Mouse (Mus musculus): ENCODE measurements around the gene Mfsd9.
"Not testable (repeated sequence)": the region's sequence is repeated elsewhere in the genome, so short reads cannot be mapped to it uniquely, and the experiment has no call there.

Mfsd9 gene

GRCm38 (mm10) chr1:40784306-40784705, 6.2 kb downstream of the Mfsd9 start:
- no peak for DNase-seq (ENCODE audit: low read depth in 2 of 2, low spot score in 2 of 2)

GRCm38 (mm10) chr1:40783450-40783849, 7.0 kb downstream of the Mfsd9 start:
- DNase-seq (ENCODE audit: low read depth in 2 of 2, low spot score in 2 of 2), result no peak

- no peak for DNase-seq (ENCODE audit: low read depth in 2 of 2, low spot score in 2 of 2)
Observed at GRCm38 (mm10) chr1:40776763-40777162, 13.7 kb downstream of the Mfsd9 start.

- DNase-seq (ENCODE audit: low read depth in 2 of 2, low spot score in 2 of 2), result no peak
Observed at GRCm38 (mm10) chr1:40776102-40776501, 14.4 kb downstream of the Mfsd9 start.

- DNase-seq (ENCODE audit: low read depth in 2 of 2, low spot score in 2 of 2), result no peak
Observed at GRCm38 (mm10) chr1:40774040-40774439, 16.4 kb downstream of the Mfsd9 start.

- no peak for DNase-seq (ENCODE audit: low read depth in 2 of 2, low spot score in 2 of 2)
Observed at GRCm38 (mm10) chr1:40773234-40773633, 17.3 kb downstream of the Mfsd9 start.

GRCm38 (mm10) chr1:40771196-40771970, 19.1 kb downstream of the Mfsd9 start:
- DNase-seq (ENCODE audit: low read depth in 2 of 2, low spot score in 2 of 2), result no peak

GRCm38 (mm10) chr1:40769331-40769894, 21.1 kb downstream of the Mfsd9 start:
- DNase-seq (ENCODE audit: low read depth in 2 of 2, low spot score in 2 of 2), result no peak

- no peak for DNase-seq (ENCODE audit: low read depth in 2 of 2, low spot score in 2 of 2)
Observed at GRCm38 (mm10) chr1:40768606-40769005, 21.9 kb downstream of the Mfsd9 start.

GRCm38 (mm10) chr1:40767588-40767987, 22.9 kb downstream of the Mfsd9 start:
- no peak for DNase-seq (ENCODE audit: low read depth in 2 of 2, low spot score in 2 of 2)

- DNase-seq (ENCODE audit: low read depth in 2 of 2, low spot score in 2 of 2), result no peak
Observed at GRCm38 (mm10) chr1:40765521-40765920, 25.0 kb downstream of the Mfsd9 start.

- DNase-seq (ENCODE audit: low read depth in 2 of 2, low spot score in 2 of 2), result no peak
Observed at GRCm38 (mm10) chr1:40764701-40765275, 25.7 kb downstream of the Mfsd9 start.

- DNase-seq (ENCODE audit: low read depth in 2 of 2, low spot score in 2 of 2), result no peak
Observed at GRCm38 (mm10) chr1:40764042-40764441, 26.4 kb downstream of the Mfsd9 start.

- no peak for DNase-seq (ENCODE audit: low read depth in 2 of 2, low spot score in 2 of 2)
Observed at GRCm38 (mm10) chr1:40759751-40760445, 30.6 kb downstream of the Mfsd9 start.

- no peak for DNase-seq (ENCODE audit: low read depth in 2 of 2, low spot score in 2 of 2)
Observed at GRCm38 (mm10) chr1:40746089-40746488, 44.4 kb downstream of the Mfsd9 start.

GRCm38 (mm10) chr1:40740739-40741138, 49.7 kb downstream of the Mfsd9 start:
- no peak for DNase-seq (ENCODE audit: low read depth in 2 of 2, low spot score in 2 of 2)

- DNase-seq (ENCODE audit: low read depth in 2 of 2, low spot score in 2 of 2), result not testable (repeated sequence)
Observed at GRCm38 (mm10) chr1:40738246-40738645, 52.2 kb downstream of the Mfsd9 start.

- peak in 1 of 2 experiments; percentile 17 for DNase-seq (ENCODE audit: low read depth in 2 of 2, low spot score in 2 of 2)
Observed at GRCm38 (mm10) chr1:40737671-40738070, 52.8 kb downstream of the Mfsd9 start.

GRCm38 (mm10) chr1:40728636-40729035, 61.9 kb downstream of the Mfsd9 start:
- no peak for DNase-seq (ENCODE audit: low read depth in 2 of 2, low spot score in 2 of 2)

GRCm38 (mm10) chr1:40727404-40727803, 63.1 kb downstream of the Mfsd9 start:
- DNase-seq (ENCODE audit: low read depth in 2 of 2, low spot score in 2 of 2), result no peak

- DNase-seq (ENCODE audit: low read depth in 2 of 2, low spot score in 2 of 2), result no peak
Observed at GRCm38 (mm10) chr1:40726051-40726450, 64.4 kb downstream of the Mfsd9 start.
